12 mouse cellular contexts compared by ENCODE assay signal in genomic region chr2:158343495-158343894, GRCm38 (mm10). TPM values are rescaled to one million over a fixed set of nuclear protein-coding genes. Genes with fewer than 3 reads are reported as not detected.
DNase-seq lines count a peak whose midpoint lies in the region; ATAC-seq and TF ChIP-seq lines count a peak whose summit lies in the region.
"Had no signal": no experiment of that assay in that cellular context is flagged by ENCODE, and none has a peak within 500 bp of the region (broad histone marks: within the 10 kb centered on the region; RNA-seq: fewer than 3 reads in every experiment).

No protein-coding gene starts in this region.

- H3K4me1 ChIP-seq in cerebellum, adult 2 months (ENCODE audit: control insufficient read depth, insufficient read depth, low read length) = no peaks in the 10 kb centered on the region
- peaks cover 12% of the 10 kb centered on the region; the same call in 1 of the 2 replicates for H3K4me1 ChIP-seq in hindbrain, embryonic 13.5 days (replicated peaks)
- H3K4me1 ChIP-seq: liver, embryonic 15.5 days had no signal

- peak; percentile 64 for ATAC-seq in hindbrain, embryonic 13.5 days (ENCODE audit: low FRiP score)

- no peaks in the 10 kb centered on the region for H3K27me3 ChIP-seq in cerebellum, adult 2 months (ENCODE audit: control insufficient read depth, insufficient read depth, low read length)
- no peaks in the 10 kb centered on the region for H3K27me3 ChIP-seq in hindbrain, embryonic 13.5 days

- no peak overlapping the region for H3K27ac ChIP-seq in cerebellum, adult 2 months (ENCODE audit: insufficient read depth, low read length)
- peak overlapping the region; percentile 79 for H3K27ac ChIP-seq in hindbrain, embryonic 13.5 days
- H3K27ac ChIP-seq: layer of hippocampus, adult 2 months; liver, embryonic 15.5 days had no signal

- peak; percentile 42 to 56 for DNase-seq in cerebellum, postnatal 10 days
- DNase-seq in cerebellum, adult 2 months = no peak
- peak; percentile 71 for DNase-seq in brain, embryonic 14.5 days (ENCODE audit: low read depth)
- peak; percentile 47 for DNase-seq in neural tube, embryonic 10.5 days (ENCODE audit: extremely low spot score, low spot score)
- no peak for DNase-seq in urinary bladder, postnatal 14 days (ENCODE audit: low spot score)
- no peak for DNase-seq in adrenal gland, postnatal 4 days (ENCODE audit: low spot score in 2 of 2)
- no peak for DNase-seq in adrenal gland, adult (ENCODE audit: inconsistent age in 2 of 2, low spot score in 1 of 2)
- DNase-seq: right cerebral cortex, adult 18-20 months had no signal

- no peak overlapping the region for H3K4me3 ChIP-seq in cerebellum, adult 2 months (replicated peaks; ENCODE audit: insufficient read depth, low read depth, low read length)
- no peak overlapping the region for H3K4me3 ChIP-seq in hindbrain, embryonic 13.5 days
- H3K4me3 ChIP-seq: layer of hippocampus, adult 2 months; liver, embryonic 15.5 days had no signal

- H3K4me2 ChIP-seq in hindbrain, embryonic 13.5 days = no peak overlapping the region
- H3K4me2 ChIP-seq: liver, embryonic 15.5 days had no signal

- TF ChIP-seq CTCF in cerebellum, adult 2 months (IDR thresholded peaks at IDR 0.05; ENCODE audit: borderline replicate concordance, insufficient read depth, low read depth, low read length) = no peak
- no peak for TF ChIP-seq CTCF in brain, embryonic 14.5 days (IDR thresholded peaks at IDR 0.05; ENCODE audit: borderline replicate concordance, extremely low read depth, insufficient read depth, insufficient read length)

- 75% methylated on average over 5 of the region's 5 CpGs for WGBS in cerebellum, adult 2 months
- WGBS in hindbrain, embryonic 13.5 days = 15% methylated on average over 5 of the region's 5 CpGs

- TF ChIP-seq POLR2A in cerebellum, adult 2 months (IDR thresholded peaks at IDR 0.05; ENCODE audit: borderline replicate concordance, insufficient read depth, low read length) = no peak
- no peak for TF ChIP-seq POLR2A in brain, embryonic 14.5 days (IDR thresholded peaks at IDR 0.05; ENCODE audit: borderline replicate concordance, extremely low read depth, insufficient read depth, insufficient read length, poor library complexity, severe bottlenecking)

- no peaks in the 10 kb centered on the region for H3K9me3 ChIP-seq in hindbrain, embryonic 13.5 days
- H3K9me3 ChIP-seq: liver, embryonic 15.5 days had no signal

- no peak overlapping the region for H3K9ac ChIP-seq in hindbrain, embryonic 13.5 days
- H3K9ac ChIP-seq: liver, embryonic 15.5 days had no signal

- H3K36me3 ChIP-seq in hindbrain, embryonic 13.5 days = no peaks in the 10 kb centered on the region
- H3K36me3 ChIP-seq: liver, embryonic 15.5 days had no signal

RNA-seq across cellular contexts. Expression of gene Snhg11, which starts 31.9 kb away (rescaled TPM):
- polyA plus RNA-seq in cerebellum, adult 2 months (2012; rRNA removed) = 1,048 and 1,100 TPM in 2 replicates
- polyA plus RNA-seq in brain, embryonic 14.5 days (2012; rRNA removed) = 496 and 652 TPM in 2 replicates
- 518 and 582 TPM in 2 replicates for polyA plus RNA-seq in hindbrain, embryonic 13.5 days (2015; fragmentation: Nextera tagmentation; extraction: Ambion mirVana)
- 10 to 100 TPM in 1 of 2 experiments, 1 to 10 TPM in 1; 8.4 to 14.9 TPM for total RNA-seq in adrenal gland, postnatal 4 days (2021)
- total RNA-seq: monocyte, adult 5-6 weeks had no signal

RNA-seq across cellular contexts. Expression of gene Lbp, which starts 37.2 kb away (rescaled TPM):
- polyA plus RNA-seq in cerebellum, adult 2 months (2012; rRNA removed) = 2.8 and 9.2 TPM in 2 replicates
- 4.0 and 4.3 TPM in 2 replicates for polyA plus RNA-seq in brain, embryonic 14.5 days (2012; rRNA removed)
- polyA plus RNA-seq in hindbrain, embryonic 13.5 days (2015; fragmentation: Nextera tagmentation; extraction: Ambion mirVana) = 2.6 and 2.8 TPM in 2 replicates
- total RNA-seq in adrenal gland, postnatal 4 days (2021) = 10 to 100 TPM; 23.0 to 36.4 TPM

Comparison
In these comparisons a context has a peak if more than half of its experiments do, and no peak if none do; other contexts are left out.
1. DNase-seq: peak in cerebellum, postnatal 10 days (2 of 2), brain, embryonic 14.5 days (single experiment) and neural tube, embryonic 10.5 days (single experiment); none in cerebellum, adult 2 months (0 of 2), urinary bladder, postnatal 14 days (single experiment), adrenal gland, postnatal 4 days (0 of 2) and adrenal gland, adult (0 of 2).